Mouse (Mus musculus): ENCODE measurements around the gene Slc6a20b. TPM values are rescaled to one million over a fixed set of nuclear protein-coding genes. Genes with fewer than 3 reads are reported as not detected.

Slc6a20b gene
- polyA plus RNA-seq, 1 experiment from 2014 or later, result 0.69 TPM

DNA sequence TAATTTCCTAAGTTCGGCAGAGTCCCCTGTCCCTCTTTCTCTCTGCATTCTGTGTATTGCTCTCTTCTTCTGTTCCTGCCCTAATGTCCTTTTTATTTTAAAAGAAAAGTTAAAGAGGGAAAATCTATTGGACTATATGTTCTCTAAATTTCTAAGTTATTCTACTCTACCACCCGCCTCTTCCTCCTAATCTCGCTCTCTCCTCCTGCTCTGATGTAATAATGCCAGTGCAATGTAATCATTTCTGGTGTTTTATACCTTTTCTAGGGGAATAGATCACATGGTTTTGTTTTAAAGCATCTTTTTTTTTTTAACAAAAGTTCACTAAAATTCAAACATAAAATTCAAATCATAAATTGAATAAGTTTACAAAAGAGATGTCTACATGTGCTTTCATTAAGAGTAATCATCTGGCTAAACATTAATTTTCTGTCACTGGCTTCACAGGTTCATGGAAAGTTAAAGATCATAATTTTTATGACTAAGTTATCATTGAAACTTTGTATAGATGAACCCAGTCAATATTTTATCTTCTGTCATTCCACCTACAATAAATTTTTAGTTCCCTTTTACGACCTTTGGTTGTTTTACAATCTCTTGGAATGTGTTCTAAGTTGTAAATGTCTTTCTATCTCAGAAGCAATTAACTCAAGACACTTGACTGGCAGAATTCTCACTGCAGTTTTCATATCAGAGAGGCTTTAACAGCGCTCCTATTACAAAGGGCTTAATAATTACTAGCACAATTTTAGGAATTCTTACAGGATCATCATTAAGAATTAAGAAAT, 11.9 kb downstream of the Slc6a20b start:
- Histone ChIP-seq H3K4me3 (ENCODE audit: low read depth, low read length) (no peak overlapping the region), H3K9me3 (ENCODE audit: control insufficient read depth, low read depth, low read length) (no peaks in the 10 kb centered on the region), H3K4me1 (ENCODE audit: control insufficient read depth, insufficient read depth, low read length) (no peaks in the 10 kb centered on the region), H3K36me3 (ENCODE audit: control insufficient read depth, insufficient read depth, low read length) (no peaks in the 10 kb centered on the region), H3K9ac (replicated peaks; ENCODE audit: low read depth, low read length) (no peak overlapping the region), H3K4me2 (replicated peaks; ENCODE audit: low read depth, low read length) (no peak overlapping the region), H3K27me3 (ENCODE audit: control insufficient read depth, insufficient read depth, low read length) (no peaks in the 10 kb centered on the region), H3K27ac (ENCODE audit: low read length) (no peak overlapping the region)
- 76% methylated on average over 5 of the region's 5 CpGs for whole genome bisulfite sequencing
- ATAC-seq (ENCODE audit: insufficient number of reproducible peaks, insufficient read depth, low FRiP score, low read depth), result no peak

DNA sequence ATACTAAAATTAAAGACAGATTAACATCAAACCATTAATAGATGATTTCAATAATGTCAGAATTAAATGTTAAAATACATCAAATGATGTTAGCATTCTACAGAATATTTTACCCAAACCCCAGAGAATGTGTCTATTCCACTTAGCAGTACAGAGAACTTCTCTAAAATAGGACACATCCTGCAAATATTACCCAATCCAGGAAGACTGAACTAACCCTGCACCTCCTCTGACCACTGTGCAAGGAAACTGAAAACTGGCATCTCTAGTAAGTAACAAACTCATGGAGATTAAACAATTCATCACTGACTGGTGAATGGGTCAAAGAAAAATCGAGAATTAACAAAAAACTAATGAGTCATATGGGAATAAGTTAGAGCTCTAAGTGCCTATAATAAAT, 30.8 kb downstream of the Slc6a20b start:
- Histone ChIP-seq H3K4me1 (ENCODE audit: control insufficient read depth, insufficient read depth, low read length) (no peaks in the 10 kb centered on the region), H3K4me2 (replicated peaks; ENCODE audit: low read depth, low read length) (no peak overlapping the region), H3K9ac (replicated peaks; ENCODE audit: low read depth, low read length) (no peak overlapping the region), H3K9me3 (ENCODE audit: control insufficient read depth, low read depth, low read length) (no peaks in the 10 kb centered on the region), H3K27ac (ENCODE audit: low read length) (no peak overlapping the region), H3K27me3 (ENCODE audit: control insufficient read depth, insufficient read depth, low read length) (no peaks in the 10 kb centered on the region), H3K36me3 (ENCODE audit: control insufficient read depth, insufficient read depth, low read length) (no peaks in the 10 kb centered on the region), H3K4me3 (ENCODE audit: low read depth, low read length) (no peak overlapping the region)
- WGBS, result 69% methylated on average over 1 of the region's 1 CpGs
- no peak for ATAC-seq (ENCODE audit: insufficient number of reproducible peaks, insufficient read depth, low FRiP score, low read depth)

DNA sequence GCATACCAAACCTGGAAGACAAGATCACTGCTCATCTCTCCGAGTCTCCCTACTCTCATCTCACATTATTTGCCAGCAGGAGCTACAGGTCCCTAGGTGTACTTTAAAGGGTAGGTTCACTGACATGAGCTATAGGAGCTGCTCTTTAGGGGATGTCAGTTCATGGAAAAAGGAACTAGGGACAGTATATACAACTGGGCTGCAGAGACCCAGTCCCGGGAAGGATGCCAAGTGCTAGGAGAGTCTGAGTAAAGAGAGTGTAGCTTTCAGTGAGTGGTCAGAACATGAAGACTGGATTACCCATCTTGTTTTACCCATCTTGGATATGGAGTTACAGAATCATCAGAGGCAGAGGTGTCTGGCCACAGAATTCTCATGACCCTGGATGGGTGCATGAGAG, 35.0 kb downstream of the Slc6a20b start:
- Histone ChIP-seq H3K9ac (replicated peaks; ENCODE audit: low read depth, low read length) (no peak overlapping the region), H3K27me3 (ENCODE audit: control insufficient read depth, insufficient read depth, low read length) (no peaks in the 10 kb centered on the region), H3K27ac (ENCODE audit: low read length) (no peak overlapping the region), H3K4me2 (replicated peaks; ENCODE audit: low read depth, low read length) (no peak overlapping the region), H3K4me3 (ENCODE audit: low read depth, low read length) (no peak overlapping the region), H3K4me1 (ENCODE audit: control insufficient read depth, insufficient read depth, low read length) (no peaks in the 10 kb centered on the region), H3K9me3 (ENCODE audit: control insufficient read depth, low read depth, low read length) (no peaks in the 10 kb centered on the region), H3K36me3 (ENCODE audit: control insufficient read depth, insufficient read depth, low read length) (peaks cover 10% of the 10 kb centered on the region; the same call in 1 of the 2 replicates)
- no peak for ATAC-seq (ENCODE audit: insufficient number of reproducible peaks, insufficient read depth, low FRiP score, low read depth)
- 94% methylated on average over 2 of the region's 2 CpGs for WGBS

DNA sequence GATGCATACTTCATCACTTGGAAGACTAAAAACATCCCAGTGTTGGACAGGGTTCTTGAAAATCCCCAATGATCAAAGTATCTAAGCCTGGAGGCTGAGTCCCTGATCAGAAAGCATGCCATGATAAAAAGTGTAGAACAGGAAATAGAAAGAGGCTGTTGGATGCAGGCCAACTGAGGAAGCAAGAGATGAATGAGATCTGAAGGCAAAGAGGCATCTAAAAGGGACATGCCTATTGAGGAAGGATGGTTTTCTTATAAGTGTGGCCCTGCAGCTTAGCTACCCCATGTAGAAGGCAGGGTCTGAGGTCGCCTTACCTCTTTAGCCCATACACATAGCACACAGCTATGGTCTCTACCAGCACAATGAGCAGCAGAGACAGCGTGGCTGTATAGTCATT, 35.5 kb downstream of the Slc6a20b start:
- no peaks in the 10 kb centered on the region for H3K4me1 ChIP-seq (ENCODE audit: control insufficient read depth, insufficient read depth, low read length)
- no peak for ATAC-seq (ENCODE audit: insufficient number of reproducible peaks, insufficient read depth, low FRiP score, low read depth)
- no peaks in the 10 kb centered on the region for H3K9me3 ChIP-seq (ENCODE audit: control insufficient read depth, low read depth, low read length)
- no peak overlapping the region for H3K4me2 ChIP-seq (replicated peaks; ENCODE audit: low read depth, low read length)
- H3K27me3 ChIP-seq (ENCODE audit: control insufficient read depth, insufficient read depth, low read length), result no peaks in the 10 kb centered on the region
- WGBS, result 97% methylated on average over 2 of the region's 2 CpGs
- H3K9ac ChIP-seq (replicated peaks; ENCODE audit: low read depth, low read length), result no peak overlapping the region
- no peak overlapping the region for H3K4me3 ChIP-seq (ENCODE audit: low read depth, low read length)
- no peak overlapping the region for H3K27ac ChIP-seq (ENCODE audit: low read length)
- H3K36me3 ChIP-seq (ENCODE audit: control insufficient read depth, insufficient read depth, low read length), result peaks cover 10% of the 10 kb centered on the region; the same call in 1 of the 2 replicates

DNA sequence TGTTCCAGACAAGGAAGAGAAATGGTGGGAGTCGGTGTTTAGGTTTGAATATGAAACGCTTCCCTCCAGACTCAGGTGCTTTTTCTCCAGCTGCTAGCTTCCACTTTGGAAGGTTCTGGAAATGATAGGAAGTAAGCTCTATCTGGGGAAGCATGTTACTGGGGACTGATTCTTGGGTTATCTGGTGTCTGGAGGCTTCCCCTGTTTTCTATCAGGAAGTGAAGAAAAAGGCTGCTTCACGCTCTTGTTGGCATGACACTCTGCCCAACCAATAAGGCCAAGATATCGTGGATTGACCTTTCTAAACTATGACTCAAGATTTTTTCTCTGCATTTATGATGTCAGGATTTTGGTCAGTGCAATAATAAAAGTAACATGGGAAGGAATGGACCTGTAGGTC, 37.2 kb downstream of the Slc6a20b start:
- no peaks in the 10 kb centered on the region for H3K27me3 ChIP-seq (ENCODE audit: control insufficient read depth, insufficient read depth, low read length)
- no peak for ATAC-seq (ENCODE audit: insufficient number of reproducible peaks, insufficient read depth, low FRiP score, low read depth)
- WGBS, result 89% methylated on average over 4 of the region's 4 CpGs
- no peaks in the 10 kb centered on the region for H3K9me3 ChIP-seq (ENCODE audit: control insufficient read depth, low read depth, low read length)
- H3K4me3 ChIP-seq (ENCODE audit: low read depth, low read length), result no peak overlapping the region
- no peaks in the 10 kb centered on the region for H3K4me1 ChIP-seq (ENCODE audit: control insufficient read depth, insufficient read depth, low read length)
- no peak overlapping the region for H3K9ac ChIP-seq (replicated peaks; ENCODE audit: low read depth, low read length)
- H3K27ac ChIP-seq (ENCODE audit: low read length), result no peak overlapping the region
- H3K36me3 ChIP-seq (ENCODE audit: control insufficient read depth, insufficient read depth, low read length), result peaks cover 13% of the 10 kb centered on the region; the same call in 1 of the 2 replicates
- H3K4me2 ChIP-seq (replicated peaks; ENCODE audit: low read depth, low read length), result no peak overlapping the region

DNA sequence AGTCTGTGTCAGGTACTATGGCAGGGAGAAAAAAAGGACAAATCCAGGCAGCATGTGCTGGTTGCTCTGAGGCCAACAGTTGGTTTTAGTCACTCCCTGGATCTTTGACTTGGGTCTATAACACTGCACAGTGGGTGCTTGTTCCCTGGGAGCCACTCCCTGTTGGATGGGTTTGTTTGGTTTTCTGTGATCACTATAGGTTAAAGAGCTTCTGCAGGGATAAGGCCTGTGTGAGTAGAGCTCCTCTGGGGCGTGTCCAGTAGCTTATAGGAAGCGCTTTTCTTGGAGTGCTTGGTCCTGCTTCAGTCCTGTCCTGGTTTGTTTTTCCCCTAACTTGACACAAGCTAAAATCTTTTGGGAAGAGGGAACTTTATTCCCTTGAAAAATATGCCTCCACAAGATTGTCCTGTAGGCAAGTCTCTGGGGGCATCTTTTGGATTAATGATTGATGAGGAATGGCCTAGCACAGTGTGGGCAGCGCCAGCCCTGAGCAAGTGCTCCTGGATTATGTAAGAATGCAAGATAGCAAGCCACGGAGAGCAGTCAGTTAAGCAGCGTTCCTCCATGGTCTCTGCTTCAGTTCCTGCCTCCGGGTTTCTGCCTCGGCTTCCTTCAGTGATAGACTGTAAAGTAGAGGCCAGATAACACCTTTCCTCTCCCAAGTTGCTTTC, 43.0 kb downstream of the Slc6a20b start:
- no peak overlapping the region for H3K4me2 ChIP-seq (replicated peaks; ENCODE audit: low read depth, low read length)
- ATAC-seq (ENCODE audit: insufficient number of reproducible peaks, insufficient read depth, low FRiP score, low read depth), result no peak
- H3K9ac ChIP-seq (replicated peaks; ENCODE audit: low read depth, low read length), result no peak overlapping the region
- H3K27me3 ChIP-seq (ENCODE audit: control insufficient read depth, insufficient read depth, low read length), result no peaks in the 10 kb centered on the region
- 69% methylated on average over 7 of the region's 7 CpGs for WGBS
- H3K9me3 ChIP-seq (ENCODE audit: control insufficient read depth, low read depth, low read length), result no peaks in the 10 kb centered on the region
- no peaks in the 10 kb centered on the region for H3K4me1 ChIP-seq (ENCODE audit: control insufficient read depth, insufficient read depth, low read length)
- H3K27ac ChIP-seq (ENCODE audit: low read length), result no peak overlapping the region
- H3K36me3 ChIP-seq (ENCODE audit: control insufficient read depth, insufficient read depth, low read length), result peaks cover 23% of the 10 kb centered on the region
- H3K4me3 ChIP-seq (ENCODE audit: low read depth, low read length), result no peak overlapping the region

DNA sequence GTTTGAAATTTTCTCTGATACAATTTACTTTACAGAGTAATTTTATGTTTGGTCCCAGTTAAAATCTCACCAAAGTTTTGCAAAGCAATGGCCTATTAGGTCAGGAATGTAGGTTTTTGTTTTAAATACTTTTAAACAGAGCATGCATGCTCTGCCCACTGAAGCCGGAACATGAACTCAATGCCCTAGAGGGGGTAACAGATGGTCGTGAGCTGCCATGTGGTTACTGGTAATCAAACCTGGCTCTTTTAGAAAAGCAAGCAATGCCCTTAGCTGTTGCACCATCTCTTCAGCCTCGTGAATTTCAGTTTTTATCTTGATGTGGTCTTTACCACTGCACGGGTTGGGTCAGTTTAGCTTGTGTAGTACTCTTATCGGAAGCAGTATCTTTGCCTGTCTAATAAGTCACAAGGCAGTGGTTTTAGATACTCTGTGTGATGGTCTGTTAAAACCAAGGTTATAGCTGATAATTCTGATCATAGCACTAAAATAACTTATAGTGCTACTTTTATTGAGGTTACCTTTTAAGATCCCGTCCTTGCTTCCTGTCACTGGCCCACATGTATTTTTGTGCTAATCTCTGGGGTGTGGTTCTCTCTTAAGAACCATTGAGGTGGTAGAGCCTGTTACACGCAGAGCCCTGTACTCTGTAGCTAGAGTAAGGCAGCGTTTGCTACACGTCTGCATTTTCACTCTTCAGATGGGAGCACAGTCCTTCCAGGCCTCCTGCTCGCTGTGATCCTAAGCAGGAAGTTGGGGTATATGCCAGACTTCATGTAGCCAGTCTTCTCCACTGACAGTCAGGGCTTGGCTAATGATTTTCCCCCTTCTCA, 54.8 kb downstream of the Slc6a20b start:
- H3K4me2 ChIP-seq (replicated peaks; ENCODE audit: low read depth, low read length), result no peak overlapping the region
- H3K36me3 ChIP-seq (ENCODE audit: control insufficient read depth, insufficient read depth, low read length), result peaks cover 24% of the 10 kb centered on the region
- no peak overlapping the region for H3K4me3 ChIP-seq (ENCODE audit: low read depth, low read length)
- 81% methylated on average over 10 of the region's 10 CpGs for WGBS
- H3K27me3 ChIP-seq (ENCODE audit: control insufficient read depth, insufficient read depth, low read length), result no peaks in the 10 kb centered on the region
- ATAC-seq (ENCODE audit: insufficient number of reproducible peaks, insufficient read depth, low FRiP score, low read depth), result no peak
- no peaks in the 10 kb centered on the region for H3K9me3 ChIP-seq (ENCODE audit: control insufficient read depth, low read depth, low read length)
- no peak overlapping the region for H3K9ac ChIP-seq (replicated peaks; ENCODE audit: low read depth, low read length)
- H3K27ac ChIP-seq (ENCODE audit: low read length), result no peak overlapping the region
- H3K4me1 ChIP-seq (ENCODE audit: control insufficient read depth, insufficient read depth, low read length), result no peaks in the 10 kb centered on the region

DNA sequence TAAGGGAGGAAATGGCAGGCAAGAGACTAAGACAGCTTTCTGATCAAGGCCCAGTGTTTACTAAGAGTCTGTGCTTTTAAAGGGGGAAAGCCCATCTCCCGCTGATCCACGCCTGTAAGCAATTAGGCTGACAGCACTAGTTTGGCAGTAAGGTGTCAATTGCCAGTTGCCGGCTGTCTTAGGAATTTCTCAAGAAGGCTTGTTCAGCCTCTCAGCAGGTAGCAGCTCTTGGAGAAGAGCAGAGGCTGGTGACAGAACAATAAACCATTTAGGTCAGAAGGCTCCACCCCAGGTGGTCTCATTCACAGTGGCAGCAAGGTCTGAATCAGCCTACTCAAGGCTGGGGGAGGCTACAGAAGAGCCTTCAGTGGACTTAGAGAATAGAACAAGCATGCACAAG, 77.8 kb downstream of the Slc6a20b start:
- H3K9ac ChIP-seq (replicated peaks; ENCODE audit: low read depth, low read length), result no peak overlapping the region
- H3K36me3 ChIP-seq (ENCODE audit: control insufficient read depth, insufficient read depth, low read length), result peaks cover 37% of the 10 kb centered on the region
- H3K4me1 ChIP-seq (ENCODE audit: control insufficient read depth, insufficient read depth, low read length), result no peaks in the 10 kb centered on the region
- H3K27me3 ChIP-seq (ENCODE audit: control insufficient read depth, insufficient read depth, low read length), result no peaks in the 10 kb centered on the region
- H3K27ac ChIP-seq (ENCODE audit: low read length), result no peak overlapping the region
- no peaks in the 10 kb centered on the region for H3K9me3 ChIP-seq (ENCODE audit: control insufficient read depth, low read depth, low read length)
- H3K4me3 ChIP-seq (ENCODE audit: low read depth, low read length), result no peak overlapping the region
- WGBS, result 39% methylated on average over 3 of the region's 3 CpGs
- no peak overlapping the region for H3K4me2 ChIP-seq (replicated peaks; ENCODE audit: low read depth, low read length)
- no peak for ATAC-seq (ENCODE audit: insufficient number of reproducible peaks, insufficient read depth, low FRiP score, low read depth)

Data from stomach, embryonic 14.5 days (tissue).